Mouse (Mus musculus): Measurements from ENCODE around the gene Znrf2. TPM values are rescaled to one million over a fixed set of nuclear protein-coding genes. Genes with fewer than 3 reads are reported as not detected.

Gene Znrf2
- polyA plus RNA-seq, 1 experiment from 2014 or later: 6.7 TPM

DNA sequence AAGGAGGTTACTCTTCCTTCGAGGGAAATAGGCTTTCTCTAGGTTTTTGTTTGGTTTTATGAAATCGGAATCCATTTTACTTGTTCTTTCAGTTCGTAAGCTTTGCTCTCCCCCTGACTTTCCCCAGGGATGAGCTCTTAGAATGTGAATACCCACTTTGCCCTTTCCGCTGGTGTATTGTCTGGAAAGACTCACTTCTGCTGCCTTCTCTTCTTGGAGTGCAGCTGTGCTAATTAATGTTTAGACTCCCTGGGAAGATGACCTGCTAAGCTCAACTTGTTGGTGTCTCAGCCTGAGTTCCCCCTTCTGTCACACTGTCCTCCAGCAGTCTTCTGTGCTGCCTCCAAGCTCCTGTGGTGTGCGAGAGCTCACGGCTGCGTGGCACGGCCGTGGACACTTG, 73.5 kb downstream of the Znrf2 start:
- Histone ChIP-seq H3K27ac (no peak overlapping the region), H3K27me3 (ENCODE audit: insufficient read depth, low read length) (no peaks in the 10 kb centered on the region), H3K4me3 (replicated peaks; ENCODE audit: low read depth, low read length) (no peak overlapping the region), H3K4me1 (replicated peaks; ENCODE audit: insufficient read depth, low read length) (no peaks in the 10 kb centered on the region), H3K9ac (ENCODE audit: low read depth, low read length) (no peak overlapping the region), H3K9me3 (replicated peaks; ENCODE audit: low read length) (no peaks in the 10 kb centered on the region), H3K4me2 (ENCODE audit: low read length) (no peak overlapping the region), H3K36me3 (ENCODE audit: insufficient read depth, low read length) (no peaks in the 10 kb centered on the region)
- ATAC-seq (replicated peaks; ENCODE audit: low FRiP score, low read depth): no peak
- no peak for TF ChIP-seq CTCF (IDR thresholded peaks at IDR 0.05; ENCODE audit: low read depth)
- 86% methylated on average over 9 of the region's 9 CpGs for WGBS
- DNase-seq (ENCODE audit: low spot score): no peak

DNA sequence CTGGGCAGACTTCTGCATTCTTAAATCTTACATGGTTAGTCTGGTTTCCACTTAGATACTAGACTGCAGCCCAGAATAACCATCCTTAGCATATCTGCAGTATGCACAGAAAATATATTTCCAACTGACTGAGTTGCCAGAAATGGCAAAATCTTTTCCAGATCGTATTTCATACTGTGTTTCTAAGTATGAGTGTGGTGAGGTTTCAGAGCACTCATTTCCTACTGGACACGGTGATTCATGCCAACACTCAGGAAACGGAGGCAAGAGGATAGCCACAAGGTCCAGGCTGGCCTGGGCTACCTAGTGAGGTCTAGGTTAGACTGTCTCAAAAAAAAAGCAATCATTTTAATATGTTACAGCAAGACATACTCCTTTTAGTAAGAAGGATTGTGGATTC, 74.7 kb downstream of the Znrf2 start:
- no peaks in the 10 kb centered on the region for H3K36me3 ChIP-seq (ENCODE audit: insufficient read depth, low read length)
- H3K4me1 ChIP-seq (replicated peaks; ENCODE audit: insufficient read depth, low read length): no peaks in the 10 kb centered on the region
- no peak for TF ChIP-seq CTCF (IDR thresholded peaks at IDR 0.05; ENCODE audit: low read depth)
- 79% methylated on average over 3 of the region's 3 CpGs for WGBS
- no peak for ATAC-seq (replicated peaks; ENCODE audit: low FRiP score, low read depth)
- H3K4me3 ChIP-seq (replicated peaks; ENCODE audit: low read depth, low read length): no peak overlapping the region
- no peak overlapping the region for H3K9ac ChIP-seq (ENCODE audit: low read depth, low read length)
- H3K27me3 ChIP-seq (ENCODE audit: insufficient read depth, low read length): no peaks in the 10 kb centered on the region
- no peak for DNase-seq (ENCODE audit: low spot score)
- no peak overlapping the region for H3K4me2 ChIP-seq (ENCODE audit: low read length)
- no peak overlapping the region for H3K27ac ChIP-seq
- H3K9me3 ChIP-seq (replicated peaks; ENCODE audit: low read length): no peaks in the 10 kb centered on the region

DNA sequence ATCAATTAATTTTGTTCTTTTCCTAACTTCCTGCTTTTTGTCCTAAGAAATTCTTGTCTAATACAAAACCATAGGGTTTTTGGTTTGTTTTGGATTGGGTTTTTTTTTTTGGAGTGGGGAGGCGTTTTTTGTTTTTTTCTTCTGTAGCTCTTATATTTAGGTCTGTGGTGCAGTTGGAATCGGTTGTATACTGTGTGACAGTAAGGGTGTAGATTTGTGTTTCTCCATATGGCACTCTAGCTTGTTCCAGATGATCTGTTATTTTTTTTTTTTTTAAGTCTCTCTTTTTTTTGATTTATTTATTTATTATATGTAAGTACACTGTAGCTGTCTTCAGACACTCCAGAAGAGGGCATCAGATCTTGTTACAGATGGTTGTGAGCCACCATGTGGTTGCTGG, 83.5 kb downstream of the Znrf2 start:
- DNase-seq (ENCODE audit: low spot score): no peak
- no peaks in the 10 kb centered on the region for H3K36me3 ChIP-seq (ENCODE audit: insufficient read depth, low read length)
- no peak overlapping the region for H3K9ac ChIP-seq (ENCODE audit: low read depth, low read length)
- H3K4me3 ChIP-seq (replicated peaks; ENCODE audit: low read depth, low read length): no peak overlapping the region
- no peak for ATAC-seq (replicated peaks; ENCODE audit: low FRiP score, low read depth)
- WGBS: 59% methylated on average over 2 of the region's 2 CpGs
- no peak overlapping the region for H3K4me2 ChIP-seq (ENCODE audit: low read length)
- H3K27me3 ChIP-seq (ENCODE audit: insufficient read depth, low read length): no peaks in the 10 kb centered on the region
- H3K9me3 ChIP-seq (replicated peaks; ENCODE audit: low read length): no peaks in the 10 kb centered on the region
- H3K27ac ChIP-seq: no peak overlapping the region
- TF ChIP-seq CTCF (IDR thresholded peaks at IDR 0.05; ENCODE audit: low read depth): no peak
- H3K4me1 ChIP-seq (replicated peaks; ENCODE audit: insufficient read depth, low read length): no peaks in the 10 kb centered on the region

DNA sequence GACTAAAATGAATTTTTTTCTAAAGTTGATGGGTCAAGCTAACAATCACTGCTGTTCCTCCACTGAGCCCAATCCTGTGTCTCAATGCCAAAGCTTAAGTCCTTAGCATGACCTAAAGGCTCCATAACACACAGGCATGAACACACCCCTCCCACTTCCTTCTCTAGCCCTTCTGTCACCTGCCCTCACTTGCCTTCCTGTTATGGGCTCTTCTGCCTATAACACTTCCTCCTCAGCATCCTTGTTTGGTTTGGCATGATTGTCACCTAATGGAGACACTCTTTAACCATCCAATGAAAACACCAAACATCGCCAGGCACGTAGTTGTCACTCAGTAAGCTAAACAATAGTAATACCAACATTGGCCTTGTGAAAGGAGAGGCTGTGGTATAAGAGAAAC, 85.8 kb downstream of the Znrf2 start:
- 88% methylated on average over 2 of the region's 2 CpGs for WGBS
- Histone ChIP-seq H3K9me3 (replicated peaks; ENCODE audit: low read length) (no peaks in the 10 kb centered on the region), H3K4me1 (replicated peaks; ENCODE audit: insufficient read depth, low read length) (no peaks in the 10 kb centered on the region), H3K4me2 (ENCODE audit: low read length) (no peak overlapping the region), H3K27me3 (ENCODE audit: insufficient read depth, low read length) (no peaks in the 10 kb centered on the region), H3K4me3 (replicated peaks; ENCODE audit: low read depth, low read length) (no peak overlapping the region), H3K27ac (no peak overlapping the region), H3K9ac (ENCODE audit: low read depth, low read length) (no peak overlapping the region), H3K36me3 (ENCODE audit: insufficient read depth, low read length) (no peaks in the 10 kb centered on the region)
- DNase-seq (ENCODE audit: low spot score): no peak
- no peak for TF ChIP-seq CTCF (IDR thresholded peaks at IDR 0.05; ENCODE audit: low read depth)
- ATAC-seq (replicated peaks; ENCODE audit: low FRiP score, low read depth): no peak

DNA sequence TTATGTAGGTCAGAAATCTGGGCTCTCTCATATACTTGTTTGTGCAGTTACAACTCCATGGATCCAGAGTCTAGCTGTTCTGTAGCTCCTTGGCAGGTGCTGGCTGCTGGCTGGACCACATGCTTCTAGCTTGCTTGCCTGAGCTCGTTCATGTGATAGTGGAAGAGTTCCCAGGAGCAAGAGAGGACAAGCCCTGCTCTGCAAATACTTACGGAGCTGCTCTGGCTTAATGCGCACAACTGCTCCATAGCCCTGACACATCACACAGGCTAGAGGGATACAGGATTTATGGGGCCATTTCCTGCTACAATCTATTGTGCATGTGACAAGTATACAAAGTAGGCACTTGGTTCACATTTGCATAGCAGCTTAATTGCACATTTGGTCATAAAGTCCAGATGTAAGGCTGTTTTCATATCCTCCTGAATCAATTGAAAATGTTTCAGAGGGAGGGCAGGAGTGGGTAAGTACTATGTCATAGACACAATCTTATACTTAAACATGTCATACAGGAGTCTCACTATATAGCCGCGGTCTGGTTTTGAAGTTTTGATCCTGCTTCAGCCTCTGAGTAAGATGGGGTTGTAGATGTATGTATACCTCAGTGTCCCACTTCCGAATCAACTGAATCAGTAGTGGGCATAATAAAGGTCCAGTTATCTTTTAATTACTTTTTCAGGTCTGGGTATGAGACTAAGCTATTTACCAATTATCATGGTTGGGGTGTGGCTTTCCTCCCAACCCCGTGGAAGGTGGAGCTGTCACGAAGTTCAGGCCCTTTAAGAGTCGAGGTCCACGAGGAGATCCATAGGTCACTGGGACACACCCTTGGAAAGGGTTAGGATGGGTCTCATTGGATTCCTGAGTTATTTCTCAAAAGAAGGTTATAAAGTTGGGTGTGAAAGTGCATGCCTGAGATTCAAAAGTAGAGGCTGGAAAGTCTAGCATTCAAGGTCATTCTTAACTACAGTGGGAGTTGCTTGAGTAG, 89.6 kb downstream of the Znrf2 start:
- TF ChIP-seq CTCF (IDR thresholded peaks at IDR 0.05; ENCODE audit: low read depth): no peak
- Histone ChIP-seq H3K4me3 (replicated peaks; ENCODE audit: low read depth, low read length) (no peak overlapping the region), H3K27me3 (ENCODE audit: insufficient read depth, low read length) (no peaks in the 10 kb centered on the region), H3K4me1 (replicated peaks; ENCODE audit: insufficient read depth, low read length) (no peaks in the 10 kb centered on the region), H3K4me2 (ENCODE audit: low read length) (no peak overlapping the region), H3K9me3 (replicated peaks; ENCODE audit: low read length) (no peaks in the 10 kb centered on the region), H3K9ac (ENCODE audit: low read depth, low read length) (no peak overlapping the region), H3K27ac (no peak overlapping the region), H3K36me3 (ENCODE audit: insufficient read depth, low read length) (no peaks in the 10 kb centered on the region)
- DNase-seq (ENCODE audit: low spot score) (peak; percentile 48), ATAC-seq (replicated peaks; ENCODE audit: low FRiP score, low read depth) (no peak)
- WGBS: 81% methylated on average over 10 of the region's 10 CpGs

DNA sequence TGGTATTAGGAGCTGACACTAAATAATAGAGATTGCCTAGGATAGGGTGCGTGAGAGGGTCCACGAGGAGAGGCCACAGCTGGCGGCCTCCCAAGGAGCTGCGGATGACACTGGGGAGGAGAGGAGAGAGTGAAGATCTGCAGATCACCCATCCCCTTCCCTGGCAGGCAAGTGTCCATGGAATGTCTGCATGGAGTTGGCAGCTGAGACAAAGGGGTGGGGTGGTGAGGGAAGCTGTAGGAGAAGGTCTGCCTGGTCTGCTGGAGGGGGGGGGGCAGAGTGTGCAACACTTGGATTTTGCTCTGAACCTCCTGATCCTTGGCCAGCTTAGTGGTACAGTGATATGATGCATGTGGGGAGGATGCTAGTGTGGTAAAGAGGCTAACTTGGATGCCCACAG, 98.3 kb downstream of the Znrf2 start:
- H3K27me3 ChIP-seq (ENCODE audit: insufficient read depth, low read length): no peaks in the 10 kb centered on the region
- WGBS: 87% methylated on average over 4 of the region's 4 CpGs
- DNase-seq (ENCODE audit: low spot score): no peak
- no peak for ATAC-seq (replicated peaks; ENCODE audit: low FRiP score, low read depth)
- H3K4me2 ChIP-seq (ENCODE audit: low read length): no peak overlapping the region
- H3K4me1 ChIP-seq (replicated peaks; ENCODE audit: insufficient read depth, low read length): no peaks in the 10 kb centered on the region
- H3K27ac ChIP-seq: no peak overlapping the region
- H3K9ac ChIP-seq (ENCODE audit: low read depth, low read length): no peak overlapping the region
- H3K36me3 ChIP-seq (ENCODE audit: insufficient read depth, low read length): no peaks in the 10 kb centered on the region
- no peak overlapping the region for H3K4me3 ChIP-seq (replicated peaks; ENCODE audit: low read depth, low read length)
- H3K9me3 ChIP-seq (replicated peaks; ENCODE audit: low read length): no peaks in the 10 kb centered on the region
- TF ChIP-seq CTCF (IDR thresholded peaks at IDR 0.05; ENCODE audit: low read depth): no peak
